Mouse (Mus musculus) embryo, embryonic 11.5 days (tissue): ENCODE results near the gene Lyl1.

Source experiments
- DNase-seq: peaks from one replicate; pipeline ENCODE4 v3.0.0-alpha.2; 2012; ENCODE audit warnings: low read depth, low spot score

Gene Lyl1

DNA sequence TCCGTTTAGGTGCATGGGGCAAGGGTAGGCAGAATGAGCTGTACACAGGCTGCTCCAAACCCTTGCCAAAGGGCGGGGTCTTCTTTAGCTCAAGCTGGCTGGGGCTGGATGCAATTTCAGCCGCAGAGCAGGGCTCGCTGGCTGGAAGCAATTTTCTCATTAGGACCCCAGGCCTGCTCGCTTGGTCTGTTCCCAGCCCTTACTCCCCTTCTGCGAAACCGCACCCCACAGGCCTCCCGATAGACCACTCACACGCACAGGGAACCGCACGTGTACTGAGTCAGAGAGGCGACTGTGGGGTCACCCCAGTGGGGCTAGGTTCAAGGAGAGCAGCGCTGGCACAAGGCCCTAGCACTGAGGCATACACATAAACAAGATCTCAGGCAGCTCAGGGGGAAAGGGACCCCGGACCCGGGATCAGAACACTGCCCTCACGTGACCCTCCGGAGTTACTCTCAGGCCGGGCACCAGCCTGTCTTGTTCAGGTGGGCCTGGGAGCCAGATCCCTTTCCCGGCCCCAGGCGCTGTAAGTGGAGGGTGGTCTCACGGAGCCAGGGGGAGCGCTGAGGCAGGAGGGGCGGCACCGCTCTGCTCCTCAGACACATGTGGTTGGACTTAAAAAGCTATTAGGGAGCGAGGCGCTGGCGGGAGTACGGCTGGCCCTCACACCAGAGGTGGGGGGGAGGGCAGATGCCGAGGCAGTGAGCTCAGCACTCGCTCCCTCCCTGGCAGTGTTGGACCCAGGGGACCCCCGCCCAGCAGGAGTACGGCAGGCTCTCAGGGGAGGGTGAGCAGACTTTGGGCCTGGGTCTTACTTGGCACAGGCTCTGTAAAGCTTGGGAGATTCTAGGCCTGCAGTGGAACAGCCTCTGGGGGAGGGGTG, 41.2 kb downstream of the Lyl1 start:
- peak; percentile 71 for DNase-seq

DNA sequence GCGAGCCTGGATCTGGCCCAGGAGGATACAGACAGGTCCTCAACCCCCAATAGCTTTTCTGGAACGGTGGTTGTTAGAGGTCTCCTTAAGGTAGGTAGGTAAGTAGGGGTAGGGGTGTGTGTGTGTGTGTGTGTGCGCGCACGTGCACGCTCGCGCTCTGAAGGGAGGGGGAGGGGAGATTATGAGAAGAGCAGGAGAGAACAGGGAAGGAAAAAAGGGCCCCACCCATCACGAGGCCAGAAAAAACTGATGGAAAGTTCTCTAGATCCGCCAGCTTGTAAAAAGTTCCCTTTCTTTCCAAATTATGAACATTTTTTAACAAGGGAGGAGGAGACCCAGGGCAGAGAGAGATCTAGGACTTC, 41.8 kb downstream of the Lyl1 start:
- DNase-seq: no peak

DNA sequence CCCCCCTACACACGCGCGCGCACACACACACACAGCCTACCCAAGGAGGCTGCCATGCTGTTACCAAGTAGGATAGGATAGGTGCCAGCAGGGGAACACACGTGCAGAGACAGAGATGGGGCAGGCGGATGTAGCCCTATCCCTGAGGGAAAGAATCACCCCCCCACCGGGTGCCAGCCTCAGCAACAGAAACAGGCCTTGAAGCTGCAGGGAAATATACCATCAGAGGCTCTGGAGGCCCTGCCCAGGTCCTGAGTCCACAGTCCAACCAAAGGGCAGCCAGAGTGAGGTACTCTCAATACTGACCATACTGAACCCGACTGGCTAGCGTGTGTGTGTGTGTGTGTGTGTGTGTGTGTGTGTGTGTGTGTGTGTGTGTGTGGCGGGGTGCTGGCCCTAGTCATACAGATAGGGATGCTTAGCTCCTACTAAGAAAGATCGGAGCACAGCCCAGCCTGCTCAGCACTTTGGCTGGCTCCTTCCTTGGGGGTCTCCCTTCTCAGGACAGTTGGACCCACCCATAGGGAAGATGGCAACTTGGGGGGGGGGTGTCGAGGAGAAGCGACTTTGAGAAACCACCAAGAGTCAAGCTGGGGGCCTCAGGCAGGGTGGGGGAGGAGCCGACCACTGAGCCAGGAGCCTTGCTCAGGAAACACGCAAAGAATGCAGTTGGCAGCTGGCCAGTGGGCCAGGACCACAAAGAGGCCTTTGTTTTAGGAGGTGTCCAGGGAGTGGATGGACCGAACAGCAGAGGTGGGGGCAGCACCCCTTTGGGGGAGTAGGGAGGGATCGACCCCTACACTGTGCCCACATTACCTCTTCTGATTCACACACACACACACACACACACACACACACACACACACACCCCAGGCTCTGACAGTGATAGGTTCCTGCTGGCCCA, 42.5 kb downstream of the Lyl1 start:
- peak; percentile 83 for DNase-seq

DNA sequence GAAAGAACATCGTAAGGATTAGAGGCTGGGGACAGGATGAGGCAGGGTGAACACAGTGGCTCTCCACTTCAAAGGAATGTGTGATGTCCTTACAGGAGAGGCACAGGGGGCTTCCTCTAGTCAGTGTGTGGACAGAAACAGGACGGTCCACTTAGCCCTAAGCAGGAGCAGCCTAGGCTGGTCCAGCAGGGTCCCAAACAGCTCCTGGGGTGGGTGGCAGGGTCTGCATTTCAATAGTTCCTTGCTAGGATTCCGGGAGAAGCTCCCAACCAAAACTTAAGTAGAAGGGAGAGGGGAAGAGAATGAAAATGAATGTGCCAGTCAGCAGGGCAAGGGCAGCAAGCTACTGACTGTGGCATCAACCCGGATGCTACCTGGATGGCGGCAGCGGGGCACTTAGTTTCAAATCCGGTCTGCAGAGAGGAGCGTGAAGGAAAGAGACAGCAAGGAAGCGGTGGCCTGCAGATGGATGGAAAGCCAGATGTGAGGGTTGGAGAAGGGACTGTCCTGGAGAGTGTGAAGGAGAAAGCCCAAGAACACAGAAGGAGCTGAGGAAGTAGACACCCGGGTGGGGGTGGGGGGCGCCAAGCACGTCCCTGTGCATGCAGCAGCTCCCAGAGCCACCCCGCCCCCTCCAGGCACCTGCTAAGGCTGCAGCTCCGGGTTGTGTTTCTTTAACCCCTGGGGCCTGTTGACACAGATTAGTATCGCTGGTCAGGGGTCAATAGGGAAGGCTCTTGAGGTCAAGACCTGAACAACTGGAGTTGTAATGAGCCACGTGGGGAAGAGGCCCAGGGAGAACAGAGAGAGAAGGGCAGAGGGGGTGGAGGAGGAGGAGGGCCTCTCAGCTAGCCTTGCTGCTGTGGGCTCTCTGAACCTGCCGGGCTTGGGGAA, 44.0 kb downstream of the Lyl1 start:
- DNase-seq: no peak

DNA sequence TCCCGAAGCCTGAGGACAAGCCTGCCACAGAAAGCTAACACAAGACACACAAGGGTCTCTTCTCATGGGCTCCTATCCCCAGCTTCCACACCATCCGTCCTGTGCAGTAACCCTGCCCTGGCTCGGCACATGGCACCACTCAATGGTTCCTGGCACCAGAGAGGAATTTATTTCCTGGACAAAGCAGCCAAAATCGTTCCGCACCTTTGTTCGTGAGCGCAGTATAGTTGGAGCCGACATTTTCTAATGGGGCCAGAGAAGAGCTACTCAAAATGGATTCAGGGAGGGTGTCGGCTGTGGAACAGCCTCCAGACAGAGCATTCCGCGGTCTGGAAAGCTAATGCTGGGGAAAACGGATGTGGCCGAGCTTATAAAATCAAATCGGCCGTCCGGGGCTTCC, 48.3 kb downstream of the Lyl1 start:
- no peak for DNase-seq

DNA sequence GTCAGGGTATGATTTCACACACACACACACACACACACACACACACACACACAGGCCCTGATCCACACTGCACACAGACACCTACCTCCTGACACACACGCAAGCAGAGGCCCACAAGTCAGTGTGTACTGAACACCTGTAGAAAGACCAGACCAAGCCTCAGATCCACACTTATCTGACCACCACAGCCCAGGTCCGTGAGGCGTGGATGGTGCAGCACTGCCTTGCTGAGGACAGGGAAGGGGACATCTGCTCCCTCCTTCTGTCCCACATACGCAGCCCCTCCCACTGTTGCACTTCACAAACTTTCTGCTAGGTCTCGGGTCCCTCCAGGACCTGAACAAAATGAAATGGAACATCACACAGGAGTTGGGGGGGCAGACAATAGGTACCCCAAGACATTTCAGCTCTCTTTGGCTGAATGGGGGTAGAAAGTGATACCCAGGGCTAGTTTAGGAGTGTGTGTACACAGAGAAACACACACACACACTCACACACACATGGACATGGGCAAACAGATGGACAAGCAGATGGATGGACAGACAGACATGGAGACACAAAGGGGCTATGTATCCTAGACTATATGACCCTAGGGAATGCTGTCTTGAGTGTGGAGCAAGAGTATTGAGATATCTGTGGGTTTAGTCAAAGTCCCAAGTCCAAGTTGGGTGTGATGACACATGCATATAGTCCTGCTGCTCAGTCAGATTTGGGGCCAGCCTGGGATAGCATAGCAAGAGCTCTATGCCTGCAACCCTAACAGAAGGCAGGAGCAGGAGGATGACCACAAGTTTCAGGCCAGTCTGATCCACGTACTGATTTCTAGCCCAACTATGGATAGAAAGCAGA, 51.7 kb downstream of the Lyl1 start:
- DNase-seq: no peak
